In the genomic region with DNA sequence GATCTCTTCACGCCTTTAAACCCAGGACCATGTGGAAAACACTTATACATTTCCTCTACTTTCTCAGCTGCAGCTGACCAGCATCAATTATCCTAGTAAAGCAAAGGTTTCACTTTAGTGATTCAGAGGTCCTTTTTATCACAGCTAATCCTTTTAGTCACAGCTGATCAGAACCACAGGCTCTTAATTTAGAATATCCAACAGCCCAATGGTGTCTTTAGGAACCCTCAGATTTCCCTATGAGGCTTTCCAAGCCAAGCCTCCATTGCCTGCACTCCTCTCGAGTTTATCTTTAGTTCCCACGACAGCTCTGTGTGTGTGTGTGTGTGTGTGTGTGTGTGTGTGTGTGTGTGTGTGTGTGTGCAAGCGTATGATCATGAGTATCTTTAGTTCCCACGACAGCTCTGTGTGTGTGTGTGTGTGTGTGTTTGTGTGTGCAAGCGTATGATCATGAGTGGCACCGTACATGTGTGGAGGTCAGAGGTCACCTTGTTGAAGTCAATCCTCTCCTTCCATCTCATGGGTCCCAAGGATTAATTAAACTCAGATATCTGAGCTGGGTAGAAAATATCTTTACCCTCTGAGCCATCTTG, we compare ENCODE assay signal across 12 mouse cellular contexts.
"Had no signal": no experiment of that assay in that cellular context is flagged by ENCODE, and none has a peak within 500 bp of the region (broad histone marks: within the 10 kb centered on the region; RNA-seq: fewer than 3 reads in every experiment).

No protein-coding gene starts in this region.

- H3K4me2 ChIP-seq: intestine, embryonic 15.5 days; limb, embryonic 13.5 days had no signal

- H3K9me3 ChIP-seq: intestine, embryonic 15.5 days; limb, embryonic 13.5 days had no signal

- H3K36me3 ChIP-seq: intestine, embryonic 15.5 days; limb, embryonic 13.5 days had no signal

- H3K4me3 ChIP-seq: intestine, embryonic 15.5 days; layer of hippocampus, adult 2 months; limb, embryonic 13.5 days had no signal

- H3K4me1 ChIP-seq: intestine, embryonic 15.5 days; limb, embryonic 13.5 days had no signal

- H3K27me3 ChIP-seq: intestine, embryonic 15.5 days had no signal

- DNase-seq: kidney, adult 18-20 months; kidney, postnatal 10 days; kidney, postnatal 4 days; left cerebral cortex, postnatal 4 days; lung, adult 18-20 months; right cerebral cortex, adult 18-20 months; right cerebral cortex, postnatal 25 days; thymus, postnatal 36 days had no signal

- H3K9ac ChIP-seq: intestine, embryonic 15.5 days; limb, embryonic 13.5 days; liver, embryonic 14.5 days had no signal

- H3K27ac ChIP-seq: intestine, embryonic 15.5 days; layer of hippocampus, adult 2 months; limb, embryonic 13.5 days; liver, embryonic 14.5 days had no signal

- ATAC-seq: intestine, embryonic 15.5 days had no signal
